Mouse (Mus musculus) embryonic facial prominence, embryonic 13.5 days (tissue): ENCODE results near the gene Prickle2. TPM values are rescaled to one million over a fixed set of nuclear protein-coding genes. Genes with fewer than 3 reads are reported as not detected.

Experiments used
- ATAC-seq: fragments of 200-750 bp; cut with Nextera tagmentation; 2 replicates; pipeline ENCODE4 v1.8.0; 2017; ENCODE audit warnings: low read depth; ENCODE audit not compliant: insufficient number of reproducible peaks, insufficient read depth, low FRiP score, low TSS enrichment
- H3K27ac ChIP-seq: fragments of 300-500 bp; sonication (generic); 2 replicates; pipeline ENCODE4 v1.5.1; 2015; ENCODE audit warnings: moderate library complexity, mild to moderate bottlenecking, inconsistent platforms
- H3K27me3 ChIP-seq: fragments of 300-500 bp; sonication (generic); 2 replicates; pipeline ENCODE4 v1.6.1; 2015; ENCODE audit warnings: mild to moderate bottlenecking, inconsistent platforms
- H3K36me3 ChIP-seq: fragments of 300-500 bp; sonication (generic); 2 replicates; pipeline ENCODE4 v1.6.1; 2015; ENCODE audit warnings: mild to moderate bottlenecking, inconsistent platforms
- H3K4me1 ChIP-seq: fragments of 300-500 bp; sonication (generic); 2 replicates; pipeline ENCODE4 v1.6.1; 2015; ENCODE audit warnings: inconsistent platforms
- H3K4me2 ChIP-seq: fragments of 300-500 bp; sonication (generic); 2 replicates; pipeline ENCODE4 v1.6.1; 2015; ENCODE audit warnings: moderate library complexity, mild to moderate bottlenecking, inconsistent platforms
- H3K4me3 ChIP-seq: fragments of 300-500 bp; sonication (generic); 2 replicates; pipeline ENCODE4 v1.5.1; 2015; ENCODE audit warnings: mild to moderate bottlenecking, inconsistent platforms
- H3K9ac ChIP-seq: fragments of 300-500 bp; sonication (generic); 2 replicates; pipeline ENCODE4 v1.6.1; 2015; ENCODE audit warnings: mild to moderate bottlenecking, inconsistent platforms
- H3K9me3 ChIP-seq: fragments of 300-500 bp; sonication (generic); 2 replicates; pipeline ENCODE4 v1.6.1; 2016; ENCODE audit warnings: inconsistent platforms
- WGBS: fragments of 180-500 bp; shearing (Covaris S2); methylation state at CpG from one replicate; pipeline ENCODE4 v1.1.7; 2015; ENCODE audit warnings: mixed read lengths; 5-methylcytosine and 5-hydroxymethylcytosine counted together
- polyA plus RNA-seq: library from polyadenylated mRNA; unstranded; fragments of >200 nt; fragmentation: Nextera tagmentation; extraction: Ambion mirVana; gene quantifications from 2 replicates; pipeline ENCODE4 v1.2.1, GENCODE M21; 2015

Gene Prickle2
- polyA plus RNA-seq, 1 experiment from 2014 or later: 6.5 TPM

GRCm38 (mm10) chr6:92627048-92627617, 78.8 kb downstream of the Prickle2 start:
- H3K27ac ChIP-seq: no peak overlapping the region
- 69% methylated on average over 8 of the region's 8 CpGs for WGBS
- H3K4me1 ChIP-seq: peaks cover 5% of the 10 kb centered on the region; the same call in 1 of the 2 replicates
- no peaks in the 10 kb centered on the region for H3K27me3 ChIP-seq
- H3K9ac ChIP-seq: no peak overlapping the region
- ATAC-seq: no peak
- no peak overlapping the region for H3K4me3 ChIP-seq
- H3K4me2 ChIP-seq: no peak overlapping the region
- H3K9me3 ChIP-seq: no peaks in the 10 kb centered on the region
- no peaks in the 10 kb centered on the region for H3K36me3 ChIP-seq

GRCm38 (mm10) chr6:92625923-92626322, 80.0 kb downstream of the Prickle2 start:
- H3K4me3 ChIP-seq: no peak overlapping the region
- 68% methylated on average over 1 of the region's 1 CpGs for WGBS
- H3K9me3 ChIP-seq: no peaks in the 10 kb centered on the region
- no peak overlapping the region for H3K4me2 ChIP-seq
- H3K27me3 ChIP-seq: no peaks in the 10 kb centered on the region
- H3K9ac ChIP-seq: no peak overlapping the region
- no peaks in the 10 kb centered on the region for H3K36me3 ChIP-seq
- no peak overlapping the region for H3K27ac ChIP-seq
- H3K4me1 ChIP-seq: peaks cover 5% of the 10 kb centered on the region; the same call in 1 of the 2 replicates
- no peak for ATAC-seq

- H3K36me3 ChIP-seq: peaks cover 3% of the 10 kb centered on the region
- 65% methylated on average over 6 of the region's 6 CpGs for WGBS
- H3K27me3 ChIP-seq: no peaks in the 10 kb centered on the region
- H3K4me3 ChIP-seq: no peak overlapping the region
- 0 out of 2 replicates have a peak, but pooled peaks cover under 1% of the 10 kb centered on the region for H3K9me3 ChIP-seq
- H3K27ac ChIP-seq: no peak overlapping the region
- H3K9ac ChIP-seq: no peak overlapping the region
- H3K4me2 ChIP-seq: no peak overlapping the region
- H3K4me1 ChIP-seq: peaks cover 5% of the 10 kb centered on the region; the same call in 1 of the 2 replicates
- no peak for ATAC-seq
Measured at GRCm38 (mm10) chr6:92624306-92624705, 81.6 kb downstream of the Prickle2 start.

GRCm38 (mm10) chr6:92617183-92617582, 88.8 kb downstream of the Prickle2 start:
- WGBS: 49% methylated on average over 2 of the region's 2 CpGs

GRCm38 (mm10) chr6:92614771-92615170, 91.2 kb downstream of the Prickle2 start:
- H3K9me3 ChIP-seq: peaks cover 6% of the 10 kb centered on the region; the same call in 1 of the 2 replicates
- no peaks in the 10 kb centered on the region for H3K27me3 ChIP-seq
- H3K4me1 ChIP-seq: peaks cover 8% of the 10 kb centered on the region
- H3K9ac ChIP-seq: no peak overlapping the region
- WGBS: 84% methylated on average over 3 of the region's 3 CpGs
- ATAC-seq: no peak
- no peak overlapping the region for H3K4me3 ChIP-seq
- no peak overlapping the region for H3K27ac ChIP-seq
- peaks cover 9% of the 10 kb centered on the region for H3K36me3 ChIP-seq
- no peak overlapping the region for H3K4me2 ChIP-seq

More at GRCm38 (mm10) chr6:92617183-92617582, 88.8 kb downstream of the Prickle2 start:
- Histone ChIP-seq H3K36me3 (peaks cover 9% of the 10 kb centered on the region), H3K27me3 (no peaks in the 10 kb centered on the region), H3K9me3 (peaks cover 6% of the 10 kb centered on the region; the same call in 1 of the 2 replicates), H3K4me3 (no peak overlapping the region), H3K4me1 (peaks cover 4% of the 10 kb centered on the region; the same call in 1 of the 2 replicates), H3K4me2 (no peak overlapping the region), H3K27ac (no peak overlapping the region), H3K9ac (no peak overlapping the region)
- no peak for ATAC-seq

GRCm38 (mm10) chr6:92612151-92612769, 93.7 kb downstream of the Prickle2 start:
- Histone ChIP-seq H3K4me2 (no peak overlapping the region), H3K36me3 (no peaks in the 10 kb centered on the region), H3K4me3 (no peak overlapping the region), H3K27me3 (no peaks in the 10 kb centered on the region), H3K9me3 (no peaks in the 10 kb centered on the region), H3K9ac (no peak overlapping the region), H3K4me1 (peaks cover 31% of the 10 kb centered on the region), H3K27ac (no peak overlapping the region)
- ATAC-seq: no peak
- 73% methylated on average over 2 of the region's 2 CpGs for WGBS

GRCm38 (mm10) chr6:92609682-92610235, 96.2 kb downstream of the Prickle2 start:
- ATAC-seq: no peak
- no peaks in the 10 kb centered on the region for H3K9me3 ChIP-seq
- H3K27ac ChIP-seq: no peak overlapping the region
- WGBS: 29% methylated on average over 9 of the region's 9 CpGs
- no peak overlapping the region for H3K4me2 ChIP-seq
- no peak overlapping the region for H3K4me3 ChIP-seq
- peaks cover 39% of the 10 kb centered on the region for H3K4me1 ChIP-seq
- H3K36me3 ChIP-seq: no peaks in the 10 kb centered on the region
- no peaks in the 10 kb centered on the region for H3K27me3 ChIP-seq
- H3K9ac ChIP-seq: no peak overlapping the region

- H3K9ac ChIP-seq: no peak overlapping the region
- H3K27me3 ChIP-seq: no peaks in the 10 kb centered on the region
- WGBS: 66% methylated on average over 3 of the region's 3 CpGs
- H3K27ac ChIP-seq: no peak overlapping the region
- H3K9me3 ChIP-seq: no peaks in the 10 kb centered on the region
- H3K4me1 ChIP-seq: peaks cover 39% of the 10 kb centered on the region
- H3K4me2 ChIP-seq: peak overlapping the region; percentile 15; the same call in 1 of the 2 replicates
- H3K36me3 ChIP-seq: no peaks in the 10 kb centered on the region
- no peak overlapping the region for H3K4me3 ChIP-seq
- no peak for ATAC-seq
Measured at GRCm38 (mm10) chr6:92609078-92609477, 96.9 kb downstream of the Prickle2 start.

GRCm38 (mm10) chr6:92605156-92605555, 100.8 kb downstream of the Prickle2 start:
- H3K4me3 ChIP-seq: no peak overlapping the region
- H3K4me2 ChIP-seq: no peak overlapping the region
- no peaks in the 10 kb centered on the region for H3K9me3 ChIP-seq
- ATAC-seq: no peak
- no peak overlapping the region for H3K27ac ChIP-seq
- WGBS: 28% methylated on average over 2 of the region's 2 CpGs
- peaks cover 38% of the 10 kb centered on the region for H3K4me1 ChIP-seq
- H3K27me3 ChIP-seq: no peaks in the 10 kb centered on the region
- H3K9ac ChIP-seq: no peak overlapping the region
- H3K36me3 ChIP-seq: no peaks in the 10 kb centered on the region

- H3K4me1 ChIP-seq: no peaks in the 10 kb centered on the region
- 83% methylated on average over 3 of the region's 3 CpGs for WGBS
- no peak overlapping the region for H3K9ac ChIP-seq
- H3K27ac ChIP-seq: no peak overlapping the region
- H3K4me2 ChIP-seq: no peak overlapping the region
- H3K4me3 ChIP-seq: no peak overlapping the region
- ATAC-seq: no peak
- no peaks in the 10 kb centered on the region for H3K27me3 ChIP-seq
- H3K9me3 ChIP-seq: no peaks in the 10 kb centered on the region
- H3K36me3 ChIP-seq: no peaks in the 10 kb centered on the region
Measured at GRCm38 (mm10) chr6:92596340-92596739, 109.6 kb downstream of the Prickle2 start.

GRCm38 (mm10) chr6:92589381-92590065, 116.4 kb downstream of the Prickle2 start:
- Histone ChIP-seq H3K36me3 (no peaks in the 10 kb centered on the region), H3K27me3 (no peaks in the 10 kb centered on the region), H3K4me1 (no peaks in the 10 kb centered on the region), H3K9ac (no peak overlapping the region), H3K4me2 (no peak overlapping the region), H3K4me3 (no peak overlapping the region), H3K27ac (no peak overlapping the region), H3K9me3 (no peaks in the 10 kb centered on the region)
- ATAC-seq: no peak
- 77% methylated on average over 5 of the region's 5 CpGs for WGBS
